Mouse (Mus musculus) brain, embryonic 14.5 days (tissue): Measurements from ENCODE around the gene Mapk1ip1l. TPM values are rescaled to one million over a fixed set of nuclear protein-coding genes. Genes with fewer than 3 reads are reported as not detected.
A peak's percentile ranks its signal among the peaks of the same experiment; 100 is the strongest.
"Not testable (repeated sequence)": the region's sequence is repeated elsewhere in the genome, so short reads cannot be mapped to it uniquely, and the experiment has no call there.

Experiments used
- DNase-seq: peaks from one replicate; pipeline ENCODE4 v3.0.0-alpha.2; 2011; ENCODE audit warnings: low read depth
- CTCF ChIP-seq: fragments of 200-500 bp; IDR thresholded peaks from 2 replicates; pipeline ENCODE4 v1.5.1; 2012; ENCODE audit warnings: inconsistent platforms, mild to moderate bottlenecking, moderate library complexity, borderline replicate concordance; ENCODE audit not compliant: insufficient read depth, insufficient read length; ENCODE audit errors: extremely low read depth
- POLR2A ChIP-seq: fragments of 200-500 bp; IDR thresholded peaks from 2 replicates; pipeline ENCODE4 v1.6.1; 2012; ENCODE audit warnings: mild to moderate bottlenecking, inconsistent platforms, borderline replicate concordance; ENCODE audit not compliant: poor library complexity, insufficient read depth, insufficient read length, severe bottlenecking; ENCODE audit errors: extremely low read depth
- polyA plus RNA-seq: library from polyadenylated mRNA; depleted of rRNA; stranded (reverse); fragments of >200 nt; gene quantifications from 2 replicates; pipeline ENCODE4 v1.2.3, GENCODE M21; 2012

Gene Mapk1ip1l
- polyA plus RNA-seq, 1 experiment: 60.3 TPM

DNA sequence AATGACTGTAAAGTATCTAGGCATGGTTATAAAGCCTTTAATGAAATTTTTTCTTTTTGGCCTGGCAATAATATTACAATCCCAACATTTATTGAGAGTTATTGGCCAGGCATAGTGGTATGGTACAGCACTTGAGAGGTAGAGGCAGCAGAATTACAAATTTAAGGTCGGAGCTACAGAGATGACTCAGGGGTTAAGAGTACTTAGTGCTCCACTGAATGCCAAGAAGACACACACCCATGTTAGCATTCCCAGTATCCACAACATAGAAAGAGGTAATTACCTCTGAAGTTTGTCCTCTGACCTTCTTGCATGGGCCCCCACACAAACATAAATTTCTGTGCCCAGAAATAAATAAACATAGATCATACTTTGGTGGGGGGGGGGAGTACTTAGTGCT lies 11.0 kb downstream of the Mapk1ip1l start:
- DNase-seq: no peak
- TF ChIP-seq CTCF (no peak), POLR2A (no peak)

DNA sequence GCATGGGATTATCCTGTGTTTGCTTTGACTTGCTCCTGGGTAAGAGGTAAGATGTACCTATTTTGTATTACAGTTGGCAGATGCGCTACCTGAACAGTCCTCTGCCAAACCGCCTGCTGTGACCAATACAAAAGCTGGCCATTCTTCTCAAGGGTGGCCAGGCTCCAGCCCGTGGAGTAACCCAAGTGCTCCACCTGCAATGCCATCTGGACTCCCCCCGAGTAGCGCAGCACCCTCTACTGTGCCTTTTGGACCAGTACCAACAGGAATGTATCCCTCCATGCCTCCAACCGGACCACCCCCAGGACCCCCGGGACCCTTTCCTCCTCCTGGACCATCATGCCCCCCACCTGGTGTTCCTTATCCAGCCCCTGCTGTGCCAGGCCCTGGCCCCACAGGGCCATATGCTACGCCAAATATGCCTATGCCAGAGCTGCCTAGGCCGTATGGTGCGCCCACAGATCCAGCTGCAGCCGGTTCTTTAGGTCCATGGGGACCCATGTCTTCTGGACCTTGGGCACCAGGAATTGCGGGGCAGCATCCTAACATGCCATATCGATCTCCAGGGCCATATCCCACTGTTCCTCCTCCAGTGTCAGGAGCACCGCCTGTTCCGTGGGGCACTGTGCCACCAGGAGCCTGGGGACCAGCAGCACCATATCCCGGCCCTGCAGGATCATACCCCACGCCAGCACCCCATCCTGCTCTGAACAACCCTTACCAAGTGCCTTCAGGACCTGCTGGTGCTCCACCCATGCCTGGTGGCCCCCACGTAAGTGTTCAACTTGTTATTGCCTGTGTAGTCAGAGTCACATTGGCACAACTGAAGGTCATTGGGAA lies 12.5 kb downstream of the Mapk1ip1l start:
- no peak for TF ChIP-seq CTCF
- DNase-seq: no peak

DNA sequence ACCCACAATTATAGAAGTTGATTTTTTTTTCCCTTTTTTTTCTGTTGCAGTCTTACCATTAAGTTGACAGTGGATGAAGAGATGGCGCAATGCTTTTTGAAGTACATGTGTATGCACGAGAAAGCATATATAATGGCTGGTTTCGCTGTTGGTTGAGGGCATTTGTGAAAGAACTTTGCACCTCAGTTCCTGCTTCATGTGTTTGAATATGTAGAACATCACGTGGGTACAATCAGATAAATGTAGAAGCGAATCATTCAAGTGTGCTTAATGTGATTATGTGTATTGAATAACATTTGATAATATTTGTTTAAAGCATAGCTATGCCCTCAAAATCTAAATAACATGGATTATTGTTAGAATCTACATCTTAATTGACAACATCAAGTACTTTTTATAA lies 21.3 kb downstream of the Mapk1ip1l start:
- no peak for DNase-seq

DNA sequence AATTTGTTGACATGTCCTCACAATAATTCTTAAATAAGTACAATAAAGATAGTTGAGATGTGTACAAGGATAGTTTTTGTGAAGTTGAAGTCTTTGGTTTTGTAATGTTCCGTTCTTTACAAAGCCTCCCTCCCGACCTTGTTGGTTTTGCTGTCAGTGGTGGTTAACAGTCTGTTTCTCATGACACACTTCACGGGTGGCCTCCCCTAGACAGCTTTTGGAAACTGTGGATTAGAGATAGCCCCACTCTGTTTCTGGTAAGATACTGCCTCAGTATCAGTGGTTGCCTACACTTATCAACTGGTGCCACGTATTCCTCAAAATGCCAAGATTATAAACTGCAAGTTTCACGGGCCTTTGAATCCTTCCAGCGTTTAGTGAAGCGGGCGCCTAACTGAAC lies 23.5 kb downstream of the Mapk1ip1l start:
- DNase-seq: not testable (repeated sequence)

More for the DNA sequence above, 21.3 kb downstream of the Mapk1ip1l start:
- TF ChIP-seq POLR2A: no peak
- no peak for TF ChIP-seq CTCF

DNA sequence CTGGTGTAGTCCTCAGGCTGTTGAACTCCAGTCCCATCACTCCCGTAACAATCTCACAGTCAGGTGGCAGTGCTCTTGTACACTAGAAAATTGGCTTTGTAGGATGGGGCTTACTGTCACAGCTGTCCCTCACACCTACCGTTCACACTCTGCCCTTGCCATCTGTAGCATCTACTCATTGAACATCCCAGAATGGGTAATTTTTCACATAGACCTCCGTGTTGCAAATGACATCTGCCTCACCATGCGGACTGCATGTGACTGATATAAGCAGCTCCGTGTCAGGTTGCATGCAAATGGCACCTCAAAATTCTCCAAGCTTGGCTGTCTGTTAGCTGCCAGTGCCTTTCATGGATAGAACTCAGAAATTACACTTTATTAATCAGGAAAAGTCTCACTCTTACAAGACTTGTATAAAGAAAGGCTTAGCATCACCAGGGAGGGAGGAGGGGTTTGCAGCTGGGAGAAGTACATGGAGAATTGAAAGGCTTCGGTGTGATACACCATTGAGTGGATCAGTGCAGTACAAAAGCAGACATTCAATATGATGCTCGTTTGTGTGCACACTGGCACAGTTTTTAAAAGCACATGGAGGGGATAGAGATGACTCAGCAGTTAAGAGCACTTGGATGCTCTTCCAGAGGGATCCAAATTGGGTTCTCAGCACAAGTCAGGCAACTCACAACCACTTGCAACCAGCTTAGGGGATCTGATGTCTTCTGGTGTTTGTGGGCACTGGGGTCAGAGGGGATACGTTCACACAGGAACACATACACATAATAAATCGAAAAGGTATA lies 28.1 kb downstream of the Mapk1ip1l start:
- DNase-seq: peak; percentile 76
- TF ChIP-seq POLR2A (no peak), CTCF (no peak)

DNA sequence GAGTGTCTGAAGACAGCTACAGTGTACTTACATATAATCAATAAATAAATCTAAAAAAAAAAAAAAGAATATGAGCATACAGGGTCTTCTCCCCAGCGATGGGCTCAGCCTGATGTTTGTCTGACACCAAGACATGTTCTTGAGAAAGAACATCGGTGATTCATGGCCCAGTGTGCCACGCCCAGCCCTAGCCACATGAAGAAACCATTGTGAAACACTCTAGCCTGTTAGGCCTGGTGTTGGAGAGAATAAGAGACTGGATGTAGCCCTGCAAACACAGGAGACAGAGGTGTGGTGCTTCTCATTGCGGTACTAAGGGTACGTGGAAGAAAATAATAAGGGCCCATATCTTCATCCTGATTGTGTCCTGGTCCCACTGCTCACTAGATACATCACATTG lies 29.3 kb downstream of the Mapk1ip1l start:
- no peak for DNase-seq
- TF ChIP-seq CTCF: no peak
- no peak for TF ChIP-seq POLR2A

DNA sequence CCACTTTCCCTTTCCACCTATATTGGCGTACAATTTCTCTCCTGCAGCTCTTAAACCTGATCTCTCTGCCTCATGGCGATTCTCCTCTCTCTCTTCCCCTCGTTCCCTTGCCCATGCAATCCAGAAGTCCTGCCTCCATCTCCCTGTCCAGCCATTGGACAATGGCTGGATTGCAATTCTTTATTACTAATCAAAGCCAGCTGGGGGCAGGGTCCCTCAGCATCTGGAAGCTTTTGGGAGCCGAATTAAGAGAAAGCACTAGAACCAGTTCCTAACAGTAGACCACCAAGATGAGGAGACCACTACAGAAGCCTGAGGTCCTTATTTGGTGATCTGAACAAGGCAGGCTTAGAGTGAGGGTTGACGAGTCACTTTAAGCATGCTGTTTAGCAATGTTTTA lies 33.9 kb downstream of the Mapk1ip1l start:
- no peak for TF ChIP-seq POLR2A
- no peak for TF ChIP-seq CTCF
- no peak for DNase-seq

DNA sequence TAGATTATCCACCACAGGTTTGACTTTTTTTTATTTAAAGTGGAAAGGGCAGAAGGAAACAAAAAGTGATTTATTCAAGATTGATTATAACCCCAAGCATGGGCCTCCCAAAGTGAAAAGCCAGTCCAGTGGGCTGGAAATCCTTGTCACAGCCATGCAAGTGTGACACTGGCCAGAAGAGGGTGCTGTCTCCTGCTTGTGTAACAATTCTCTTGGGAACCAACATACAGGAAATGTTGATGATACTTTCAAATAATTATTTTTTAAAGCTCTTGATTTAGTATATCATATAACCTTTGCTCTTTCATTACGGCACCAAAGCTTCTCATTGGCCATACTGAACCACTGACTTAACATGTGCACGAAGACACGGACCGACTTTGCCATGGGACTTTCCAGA lies 36.8 kb downstream of the Mapk1ip1l start:
- peak; percentile 78 for TF ChIP-seq CTCF
- no peak for TF ChIP-seq POLR2A

DNA sequence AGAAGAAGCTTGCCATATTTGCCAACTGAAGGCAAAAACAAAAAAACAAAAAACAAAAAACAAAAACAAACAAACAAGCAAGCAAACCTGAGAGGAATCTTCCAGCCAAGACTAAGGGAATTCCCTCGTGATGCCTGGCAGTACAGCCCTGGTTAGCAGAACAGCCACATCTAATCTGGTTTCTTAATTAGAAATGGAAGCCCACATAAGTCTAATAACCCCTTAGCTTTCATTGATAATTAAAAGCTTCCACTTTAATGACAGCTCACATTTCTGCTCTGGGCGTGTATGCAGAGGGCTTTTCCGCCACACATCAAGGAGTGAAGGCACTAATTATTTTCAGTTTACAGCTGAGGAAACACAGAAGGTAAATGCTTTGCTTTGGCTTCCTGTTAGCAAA lies 37.2 kb downstream of the Mapk1ip1l start:
- TF ChIP-seq CTCF (no peak), POLR2A (no peak)
- peak; percentile 26 for DNase-seq

More for the DNA sequence above, 36.8 kb downstream of the Mapk1ip1l start:
- DNase-seq: peak; percentile 70

DNA sequence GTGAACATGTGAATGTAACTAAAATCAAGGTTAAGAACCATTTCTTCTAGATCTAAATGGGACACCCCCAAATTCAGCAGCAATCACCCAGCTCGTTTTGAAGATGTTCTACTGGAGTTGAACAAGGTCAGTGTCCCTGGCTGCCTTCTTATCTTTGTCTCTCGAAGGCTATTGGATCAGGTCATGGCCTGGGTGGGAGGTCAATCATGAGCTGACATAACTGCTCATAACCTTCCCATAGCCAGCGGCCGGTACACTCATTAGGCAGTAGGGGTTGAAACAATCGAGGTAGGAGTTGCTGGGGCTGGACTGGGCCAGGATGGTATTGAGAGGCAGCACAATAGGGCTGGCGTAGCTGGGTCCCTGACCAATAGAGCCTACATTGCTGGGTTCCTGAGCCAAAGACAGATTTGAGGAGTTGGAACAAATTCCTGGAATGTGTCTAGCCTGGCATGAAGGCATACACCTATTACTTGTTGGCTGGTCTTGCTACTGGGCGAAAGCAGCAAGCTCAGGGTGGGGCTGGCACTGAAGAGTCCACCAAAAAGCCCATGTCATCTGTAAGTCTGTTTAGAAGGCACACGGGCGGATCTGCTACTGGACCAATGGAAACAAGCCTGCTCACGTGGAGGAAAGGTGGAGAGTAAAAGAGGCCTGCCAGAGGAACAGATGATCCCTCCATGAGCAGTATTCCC lies 42.3 kb downstream of the Mapk1ip1l start:
- DNase-seq: no peak
- TF ChIP-seq CTCF: no peak
- TF ChIP-seq POLR2A: no peak

DNA sequence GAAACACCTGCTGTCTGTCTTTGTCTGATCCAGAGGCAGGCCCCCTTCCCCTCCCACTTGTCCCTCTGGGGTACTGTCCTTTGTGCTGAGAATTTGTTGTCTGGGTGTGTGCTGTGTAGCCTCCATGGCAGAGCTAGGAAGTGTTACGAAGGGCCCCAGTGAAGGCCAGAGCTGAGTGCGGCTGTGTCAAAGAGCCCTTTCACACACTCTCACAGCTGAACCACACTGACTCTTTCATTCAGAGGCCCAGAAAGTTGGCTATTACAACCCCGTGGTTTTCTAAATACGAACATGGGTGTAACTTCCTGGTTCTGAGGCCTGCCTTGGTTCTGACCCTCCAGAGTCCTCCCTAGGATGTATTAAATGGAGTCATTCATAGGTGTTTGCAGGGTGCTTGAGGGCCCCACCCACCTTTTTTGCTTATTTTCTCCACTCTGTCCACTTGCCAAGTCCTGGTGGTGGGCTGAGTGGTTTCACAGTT lies 43.8 kb downstream of the Mapk1ip1l start:
- TF ChIP-seq CTCF (no peak), POLR2A (no peak)
- peak; percentile 50 for DNase-seq
